Mouse (Mus musculus): ENCODE results near the gene Gpr4.

DNA sequence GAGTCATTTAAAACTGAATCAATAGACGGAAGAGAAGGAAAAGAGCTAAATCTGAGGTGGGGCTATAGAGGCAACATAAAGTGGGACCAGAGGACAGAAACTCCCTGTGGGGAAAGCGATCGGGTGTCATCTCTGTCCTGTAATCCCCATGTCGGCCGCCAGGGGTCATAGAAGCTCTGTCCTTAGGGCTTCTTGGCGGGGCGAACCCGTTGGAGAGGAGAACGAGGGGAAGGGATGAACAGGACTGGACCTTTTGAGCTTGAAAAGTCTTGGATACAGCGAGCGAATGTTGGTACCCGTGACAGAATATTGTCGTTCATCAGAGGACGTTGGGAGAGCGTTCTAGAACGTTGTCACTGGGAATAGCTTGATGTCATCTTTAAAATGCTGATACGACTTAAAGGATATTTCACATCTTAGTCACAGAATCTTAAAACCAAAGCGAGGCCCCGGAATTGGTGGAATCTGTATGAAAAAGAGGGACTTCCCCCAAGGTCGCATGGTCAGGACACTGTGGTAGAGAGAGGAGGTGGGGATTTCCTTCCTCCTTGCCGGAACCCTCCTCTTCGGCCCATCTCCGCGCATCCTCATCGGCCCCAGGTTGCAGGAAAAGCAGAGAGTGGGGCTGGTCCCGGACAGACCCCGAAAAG, 33.8 kb upstream of the Gpr4 start:
- TF ChIP-seq POLR2A (IDR thresholded peaks at IDR 0.05; ENCODE audit: extremely low read depth, insufficient read depth, low read length) (no peak), CTCF (IDR thresholded peaks at IDR 0.05; ENCODE audit: extremely low read depth, insufficient read depth, low read length) (peak; percentile 67)
